Mouse (Mus musculus) forebrain, embryonic 11.5 days (tissue): ENCODE data around the gene Nrip3. TPM values are rescaled to one million over a fixed set of nuclear protein-coding genes. Genes with fewer than 3 reads are reported as not detected.

Experiments
- ATAC-seq: fragments of 200-750 bp; cut with Nextera tagmentation; replicated peaks from 2 replicates; pipeline ENCODE4 v1.8.0; 2017; ENCODE audit warnings: moderate TSS enrichment; ENCODE audit not compliant: low FRiP score
- DNase-seq: peaks from one replicate; pipeline ENCODE4 v3.0.0-alpha.2; 2017; ENCODE audit warnings: low spot score
- H3K27ac ChIP-seq: fragments of 300-500 bp; sonication (generic); 2 replicates; pipeline ENCODE4 v1.5.1; 2014; ENCODE audit warnings: low read depth, low read length
- H3K27me3 ChIP-seq: fragments of 300-500 bp; sonication (generic); 2 replicates; pipeline ENCODE4 v1.6.1; 2014; ENCODE audit warnings: mild to moderate bottlenecking, low read length, mixed read lengths; ENCODE audit not compliant: control insufficient read depth, insufficient read depth
- H3K36me3 ChIP-seq: fragments of 300-500 bp; sonication (generic); 2 replicates; pipeline ENCODE4 v1.6.1; 2014; ENCODE audit warnings: mild to moderate bottlenecking, low read length, moderate library complexity, mixed read lengths; ENCODE audit not compliant: control insufficient read depth, insufficient read depth
- H3K4me1 ChIP-seq: fragments of 300-500 bp; sonication (generic); replicated peaks from 2 replicates; pipeline ENCODE4 v1.6.1; 2014; ENCODE audit warnings: low read length, mixed read lengths; ENCODE audit not compliant: control insufficient read depth, insufficient read depth
- H3K4me2 ChIP-seq: fragments of 300-500 bp; sonication (generic); 2 replicates; pipeline ENCODE4 v1.6.1; 2014; ENCODE audit warnings: low read depth, mild to moderate bottlenecking, low read length, moderate library complexity, mixed read lengths; ENCODE audit not compliant: severe bottlenecking
- H3K4me3 ChIP-seq: fragments of 300-500 bp; sonication (generic); 2 replicates; pipeline ENCODE4 v1.5.1; 2014; ENCODE audit warnings: low read depth, low read length
- H3K9ac ChIP-seq: fragments of 300-500 bp; sonication (generic); 2 replicates; pipeline ENCODE4 v1.6.1; 2014; ENCODE audit warnings: low read length
- H3K9me3 ChIP-seq: fragments of 300-500 bp; sonication (generic); 2 replicates; pipeline ENCODE4 v1.6.1; 2016; ENCODE audit warnings: low read length, mixed read lengths; ENCODE audit not compliant: control insufficient read depth
- WGBS: fragments of 180-500 bp; shearing (Covaris S2); extraction: QIAGEN DNeasy Blood & Tissue Kit; methylation state at CpG from one replicate; pipeline ENCODE4 v1.1.7; 2014; 5-methylcytosine and 5-hydroxymethylcytosine counted together
- polyA plus RNA-seq: library from polyadenylated mRNA; unstranded; fragments of >200 nt; fragmentation: Nextera tagmentation; extraction: Ambion mirVana; gene quantifications from 2 replicates; pipeline ENCODE4 v1.2.1, GENCODE M21; 2014

Nrip3 gene
- polyA plus RNA-seq, 1 experiment from 2014 or later = 0.83 TPM

- Histone ChIP-seq H3K9ac (no peak within 1 kb of the TSS), H3K9me3 (no peaks in the 10 kb centered on the region), H3K4me3 (no peak within 1 kb of the TSS), H3K4me1 (no peaks in the 10 kb centered on the region), H3K27ac (no peak within 1 kb of the TSS), H3K36me3 (no peaks in the 10 kb centered on the region), H3K27me3 (no peaks in the 10 kb centered on the region), H3K4me2 (no peak within 1 kb of the TSS)
- ATAC-seq (no peak), DNase-seq (no peak)
- WGBS = 93% methylated on average over 5 of the region's 5 CpGs
These were observed 58.1 kb downstream of the Nrip3 start, which contains the start of gene BC051019 for GRCm38 (mm10) chr7:109723697-109724096. TSS of gene BC051019 (minus strand) at chr7:109723850.

- H3K36me3 ChIP-seq = no peaks in the 10 kb centered on the region
- H3K4me3 ChIP-seq = no peak overlapping the region
- H3K9ac ChIP-seq = no peak overlapping the region
- ATAC-seq = no peak
- H3K4me1 ChIP-seq = no peaks in the 10 kb centered on the region
- H3K27ac ChIP-seq = no peak overlapping the region
- H3K9me3 ChIP-seq = no peaks in the 10 kb centered on the region
- H3K4me2 ChIP-seq = no peak overlapping the region
- DNase-seq = no peak
- H3K27me3 ChIP-seq = no peaks in the 10 kb centered on the region
- WGBS = 93% methylated on average over 8 of the region's 8 CpGs
These were observed 58.7 kb downstream of the Nrip3 start for GRCm38 (mm10) chr7:109723114-109723513.

GRCm38 (mm10) chr7:109722618-109723017, 59.2 kb downstream of the Nrip3 start:
- H3K9ac ChIP-seq = no peak overlapping the region
- ATAC-seq = no peak

GRCm38 (mm10) chr7:109719286-109719685, 62.5 kb downstream of the Nrip3 start:
- Histone ChIP-seq H3K27me3 (no peaks in the 10 kb centered on the region), H3K4me2 (no peak overlapping the region), H3K4me1 (no peaks in the 10 kb centered on the region), H3K9me3 (no peaks in the 10 kb centered on the region), H3K27ac (no peak overlapping the region), H3K9ac (no peak overlapping the region), H3K36me3 (no peaks in the 10 kb centered on the region), H3K4me3 (no peak overlapping the region)
- DNase-seq (no peak), ATAC-seq (no peak)
- WGBS = 68% methylated on average over 9 of the region's 9 CpGs

More at GRCm38 (mm10) chr7:109722618-109723017, 59.2 kb downstream of the Nrip3 start:
- no peak overlapping the region for H3K27ac ChIP-seq
- H3K27me3 ChIP-seq = no peaks in the 10 kb centered on the region
- no peak overlapping the region for H3K4me3 ChIP-seq
- DNase-seq = no peak
- no peaks in the 10 kb centered on the region for H3K36me3 ChIP-seq
- H3K4me2 ChIP-seq = no peak overlapping the region
- no peaks in the 10 kb centered on the region for H3K4me1 ChIP-seq
- H3K9me3 ChIP-seq = no peaks in the 10 kb centered on the region
- 95% methylated on average over 2 of the region's 2 CpGs for WGBS

- ATAC-seq (no peak), DNase-seq (no peak)
- H3K36me3 ChIP-seq = no peaks in the 10 kb centered on the region; the same call in 1 of the 2 replicates
- H3K4me1 ChIP-seq = no peaks in the 10 kb centered on the region
- H3K27ac ChIP-seq = no peak overlapping the region
- H3K9me3 ChIP-seq = no peaks in the 10 kb centered on the region
- no peaks in the 10 kb centered on the region for H3K27me3 ChIP-seq
- 85% methylated on average over 2 of the region's 2 CpGs for WGBS
- no peak overlapping the region for H3K9ac ChIP-seq
- no peak overlapping the region for H3K4me2 ChIP-seq
- H3K4me3 ChIP-seq = no peak overlapping the region
These were observed 68.3 kb downstream of the Nrip3 start for GRCm38 (mm10) chr7:109713434-109713982.

- Histone ChIP-seq H3K4me1 (no peaks in the 10 kb centered on the region), H3K4me3 (no peak overlapping the region), H3K36me3 (no peaks in the 10 kb centered on the region; the same call in 1 of the 2 replicates), H3K9ac (no peak overlapping the region), H3K9me3 (no peaks in the 10 kb centered on the region), H3K4me2 (no peak overlapping the region), H3K27ac (no peak overlapping the region), H3K27me3 (no peaks in the 10 kb centered on the region)
- no peak for DNase-seq
- 90% methylated on average over 7 of the region's 7 CpGs for whole genome bisulfite sequencing
- ATAC-seq = no peak
These were observed 69.6 kb downstream of the Nrip3 start for GRCm38 (mm10) chr7:109712198-109712597.

GRCm38 (mm10) chr7:109710069-109710468, 71.8 kb downstream of the Nrip3 start:
- no peak overlapping the region for H3K4me2 ChIP-seq
- no peaks in the 10 kb centered on the region for H3K27me3 ChIP-seq
- no peak overlapping the region for H3K9ac ChIP-seq
- no peak overlapping the region for H3K27ac ChIP-seq
- 79% methylated on average over 1 of the region's 1 CpGs for WGBS
- H3K4me1 ChIP-seq = no peaks in the 10 kb centered on the region
- ATAC-seq = no peak
- no peak overlapping the region for H3K4me3 ChIP-seq
- no peaks in the 10 kb centered on the region; the same call in 1 of the 2 replicates for H3K36me3 ChIP-seq
- peak; percentile 30 for DNase-seq
- H3K9me3 ChIP-seq = no peaks in the 10 kb centered on the region

GRCm38 (mm10) chr7:109708961-109709382, 72.9 kb downstream of the Nrip3 start:
- no peak overlapping the region for H3K27ac ChIP-seq
- H3K36me3 ChIP-seq = no peaks in the 10 kb centered on the region; the same call in 1 of the 2 replicates
- H3K4me2 ChIP-seq = no peak overlapping the region
- ATAC-seq = no peak
- H3K27me3 ChIP-seq = no peaks in the 10 kb centered on the region
- no peak overlapping the region for H3K4me3 ChIP-seq
- WGBS = 77% methylated on average over 3 of the region's 3 CpGs
- no peak overlapping the region for H3K9ac ChIP-seq
- peak; percentile 45 for DNase-seq
- no peaks in the 10 kb centered on the region for H3K4me1 ChIP-seq
- no peaks in the 10 kb centered on the region for H3K9me3 ChIP-seq
